Mouse (Mus musculus) skeletal muscle tissue, adult 2 months (tissue): ENCODE measurements around the gene St3gal3.

ENCODE experiments used
- DNase-seq: peaks from one replicate; pipeline ENCODE4 v3.0.0-alpha.2; 2012; ENCODE audit warnings: low read depth, low spot score

Gene St3gal3

GRCm38 (mm10) chr4:118057076-118057475 lies 77.6 kb downstream of the St3gal3 start:
- DNase-seq: no peak

- no peak for DNase-seq
Measured at GRCm38 (mm10) chr4:118054615-118055014, 80.1 kb downstream of the St3gal3 start.

- DNase-seq: no peak
Measured at GRCm38 (mm10) chr4:118053904-118054303, 80.8 kb downstream of the St3gal3 start.

- no peak for DNase-seq
Measured at GRCm38 (mm10) chr4:118049606-118050302, 85.0 kb downstream of the St3gal3 start.

- no peak for DNase-seq
Measured at GRCm38 (mm10) chr4:118044510-118044909, 90.2 kb downstream of the St3gal3 start.

- DNase-seq: no peak
Measured at GRCm38 (mm10) chr4:118043331-118044002, 91.2 kb downstream of the St3gal3 start.

- DNase-seq: no peak
Measured at GRCm38 (mm10) chr4:118042671-118043320, 91.9 kb downstream of the St3gal3 start.

- no peak for DNase-seq
Measured at GRCm38 (mm10) chr4:118041145-118041544, 93.6 kb downstream of the St3gal3 start.

GRCm38 (mm10) chr4:118040650-118041049 lies 94.1 kb downstream of the St3gal3 start:
- peak; percentile 76 for DNase-seq

GRCm38 (mm10) chr4:118039964-118040363 lies 94.8 kb downstream of the St3gal3 start:
- no peak for DNase-seq

- no peak for DNase-seq
Measured at GRCm38 (mm10) chr4:118038023-118038422, 96.7 kb downstream of the St3gal3 start.

GRCm38 (mm10) chr4:118037406-118037805 lies 97.3 kb downstream of the St3gal3 start:
- no peak for DNase-seq

GRCm38 (mm10) chr4:118036531-118036930 lies 98.2 kb downstream of the St3gal3 start:
- no peak for DNase-seq

GRCm38 (mm10) chr4:118035090-118035489 lies 99.6 kb downstream of the St3gal3 start:
- DNase-seq: no peak

GRCm38 (mm10) chr4:118033026-118033425 lies 101.7 kb downstream of the St3gal3 start:
- DNase-seq: no peak

GRCm38 (mm10) chr4:118031776-118032170 lies 102.9 kb downstream of the St3gal3 start:
- no peak for DNase-seq

- peak; percentile 43 for DNase-seq
Measured at GRCm38 (mm10) chr4:118031132-118031775, 103.5 kb downstream of the St3gal3 start.

- DNase-seq: no peak
Measured at GRCm38 (mm10) chr4:118030330-118030729, 104.4 kb downstream of the St3gal3 start.

- no peak for DNase-seq
Measured at GRCm38 (mm10) chr4:118029892-118030291, 104.8 kb downstream of the St3gal3 start.

- DNase-seq: no peak
Measured at GRCm38 (mm10) chr4:118028994-118029393, 105.7 kb downstream of the St3gal3 start.

GRCm38 (mm10) chr4:118025931-118026330 lies 108.8 kb downstream of the St3gal3 start:
- DNase-seq: no peak

GRCm38 (mm10) chr4:118025381-118025780 lies 109.3 kb downstream of the St3gal3 start:
- DNase-seq: no peak
